Mouse (Mus musculus): ENCODE results near the gene Slco2a1.

- TF ChIP-seq CTCF (IDR thresholded peaks at IDR 0.05; ENCODE audit: borderline replicate concordance, insufficient read depth, low read depth, low read length) = no peak
- TF ChIP-seq POLR2A (IDR thresholded peaks at IDR 0.05; ENCODE audit: borderline replicate concordance, insufficient read depth, low read length) = no peak
Observed at GRCm38 (mm10) chr9:102977791-102978492, 10.6 kb upstream of the Slco2a1 start.

Measured in cerebellum, adult 2 months (tissue).